Mouse (Mus musculus) liver, postnatal 0 days (tissue): Measurements from ENCODE around the gene Ncstn.

Source experiments
- CTCF ChIP-seq: sonication (generic); IDR thresholded peaks from 2 replicates; pipeline ENCODE4 v1.5.1; 2016; ENCODE audit warnings: antibody characterized with exemption, low read depth
- EP300 ChIP-seq: IDR thresholded peaks from 2 replicates; pipeline ENCODE4 v1.6.1; 2016; ENCODE audit warnings: antibody characterized with exemption, low read depth, mild to moderate bottlenecking

- TF ChIP-seq EP300 = no peak
- TF ChIP-seq CTCF = no peak
These were observed 34.4 kb upstream of the Ncstn start for GRCm38 (mm10) chr1:172116948-172117347.
